Mouse (Mus musculus) megakaryocyte, adult 5-6 weeks (primary cell): ENCODE results near the gene Svs1. TPM values are rescaled to one million over a fixed set of nuclear protein-coding genes. Genes with fewer than 3 reads are reported as not detected.
A peak's percentile ranks its signal among the peaks of the same experiment; 100 is the strongest.

Source experiments
- ATAC-seq: 2 replicates; pipeline ENCODE4 v1.8.0; 2016; ENCODE audit warnings: mild to moderate bottlenecking, inconsistent platforms; ENCODE audit not compliant: poor library complexity, severe bottlenecking
- total RNA-seq, 2 experiments: library from RNA; stranded (forward) in 1 of 2; stranded (reverse) in 1 of 2; fragments of 153-499, 151-499 nt in 1 of 2; fragments of 221-1000, 200-1000 nt in 1 of 2; gene quantifications; 2 replicates each; pipeline versions ENCODE4 v1.2.3 to v1.2.4; 2015 to 2017

The Svs1 gene
- total RNA-seq, 2 experiments from 2014 or later: not detected

DNA sequence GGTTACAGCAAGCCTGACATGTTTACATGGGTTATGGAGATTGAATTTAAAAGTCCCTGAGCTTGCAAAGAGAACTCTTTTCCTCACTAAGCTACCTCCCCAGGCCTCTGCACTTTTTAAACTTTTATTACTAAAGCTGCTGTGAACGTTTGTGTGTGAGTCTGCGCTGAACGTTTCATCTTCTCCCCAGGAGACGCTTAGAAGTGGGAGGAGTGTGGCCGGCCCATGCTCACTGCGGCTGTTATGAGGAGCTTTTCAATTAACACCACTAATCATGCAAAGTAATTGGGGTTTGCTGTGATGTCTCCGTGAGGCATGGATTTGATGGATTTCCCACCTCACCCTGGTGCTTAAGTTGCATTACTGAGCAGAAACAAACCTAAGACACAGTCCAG lies 22.5 kb downstream of the Svs1 start:
- ATAC-seq: no peak

DNA sequence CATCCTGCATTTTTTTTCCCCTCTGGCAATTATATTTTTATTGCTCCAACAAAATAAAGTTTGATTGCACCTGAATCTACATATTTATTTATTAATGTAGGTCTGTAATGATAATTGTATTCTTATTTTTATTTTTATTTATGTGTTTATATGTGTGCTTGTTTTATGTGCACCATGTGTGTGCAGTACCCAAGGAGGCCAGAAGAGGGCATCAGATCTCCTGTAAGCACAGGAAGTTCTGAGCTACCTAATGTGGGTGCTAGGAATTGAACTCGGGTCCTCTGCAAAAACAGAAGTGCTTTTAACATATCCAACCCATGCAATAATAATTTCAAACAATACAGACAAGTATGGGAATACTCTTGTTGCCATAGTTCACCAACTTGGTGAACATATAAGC lies 23.0 kb downstream of the Svs1 start:
- ATAC-seq: no peak

DNA sequence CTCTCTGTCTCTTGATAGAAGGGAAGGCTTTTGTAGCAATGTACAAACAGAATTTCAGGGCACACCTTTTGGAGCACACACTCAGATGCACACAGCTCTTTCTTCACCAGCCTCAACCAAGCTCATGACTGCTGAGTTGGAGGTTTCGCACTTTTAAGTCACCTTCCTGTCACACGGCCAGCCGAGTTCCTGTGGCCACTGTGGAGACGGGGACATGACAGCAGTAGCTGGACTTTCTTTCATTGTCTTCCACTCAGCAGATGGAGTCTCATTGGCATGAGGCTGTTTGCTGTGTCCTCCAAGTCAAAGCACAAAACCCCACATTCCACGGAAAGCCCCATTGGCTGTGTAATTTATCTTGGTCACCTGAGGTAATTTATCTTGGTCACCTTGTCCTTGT lies 24.5 kb downstream of the Svs1 start:
- no peak for ATAC-seq

DNA sequence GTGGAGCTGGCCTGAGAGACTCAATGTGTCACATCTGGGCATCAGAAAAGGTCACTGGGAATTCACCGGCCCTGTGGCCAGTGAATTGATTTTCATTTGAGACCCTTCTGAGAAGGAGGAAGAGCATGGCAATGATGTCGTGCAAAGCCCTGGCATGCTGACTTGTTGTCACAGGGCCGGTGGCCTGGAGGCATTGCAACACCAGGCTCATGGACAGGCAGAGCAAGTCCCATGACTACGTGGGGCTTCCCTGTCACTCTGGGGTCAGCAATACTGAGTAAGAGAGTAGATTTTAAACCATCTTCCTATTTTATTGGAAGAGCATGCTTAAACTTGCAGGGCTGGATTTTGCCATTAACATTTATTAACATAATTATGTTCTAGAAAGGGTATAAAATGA lies 26.4 kb downstream of the Svs1 start:
- peak; percentile 37; the same call in 1 of the 2 replicates for ATAC-seq

DNA sequence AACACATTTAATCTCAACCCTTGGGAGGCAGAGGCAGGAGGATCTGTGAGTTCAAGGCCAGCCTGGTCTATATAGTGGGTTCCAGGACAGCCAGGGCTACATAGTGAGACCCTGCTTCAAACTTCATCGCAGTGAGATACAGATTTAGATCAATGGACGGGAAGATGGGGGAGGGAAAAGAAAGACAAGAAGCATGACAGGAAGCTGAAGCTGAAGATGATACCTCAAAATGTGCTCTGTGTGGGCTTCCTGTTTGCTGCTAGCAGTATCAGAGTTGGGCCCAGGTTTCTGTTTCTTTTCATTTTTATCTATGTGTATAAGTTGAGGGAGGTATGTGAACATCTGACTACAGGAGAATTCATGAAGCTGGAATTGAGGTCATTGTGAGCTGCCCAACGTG lies 26.8 kb downstream of the Svs1 start:
- ATAC-seq: no peak

DNA sequence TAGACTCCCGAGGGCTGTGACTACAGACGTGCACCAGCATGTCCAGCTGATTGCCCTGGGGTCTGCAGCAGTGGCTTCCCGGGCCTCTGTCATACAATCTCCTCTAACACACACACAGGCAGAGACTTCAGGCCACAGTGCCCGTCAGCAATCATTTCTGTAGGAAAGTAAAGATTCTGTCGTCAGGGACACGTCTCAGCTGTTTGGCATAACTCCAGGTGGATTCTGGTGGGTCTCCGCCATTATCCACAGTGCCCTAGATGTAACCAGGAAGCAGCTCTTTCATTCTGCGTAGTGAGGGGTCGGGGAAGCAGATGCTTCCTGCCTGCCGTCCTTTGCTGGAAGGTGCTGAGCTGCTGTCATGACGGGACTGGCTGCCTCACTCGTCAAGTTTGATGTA lies 30.5 kb downstream of the Svs1 start:
- ATAC-seq: peak; percentile 45; the same call in 1 of the 2 replicates

DNA sequence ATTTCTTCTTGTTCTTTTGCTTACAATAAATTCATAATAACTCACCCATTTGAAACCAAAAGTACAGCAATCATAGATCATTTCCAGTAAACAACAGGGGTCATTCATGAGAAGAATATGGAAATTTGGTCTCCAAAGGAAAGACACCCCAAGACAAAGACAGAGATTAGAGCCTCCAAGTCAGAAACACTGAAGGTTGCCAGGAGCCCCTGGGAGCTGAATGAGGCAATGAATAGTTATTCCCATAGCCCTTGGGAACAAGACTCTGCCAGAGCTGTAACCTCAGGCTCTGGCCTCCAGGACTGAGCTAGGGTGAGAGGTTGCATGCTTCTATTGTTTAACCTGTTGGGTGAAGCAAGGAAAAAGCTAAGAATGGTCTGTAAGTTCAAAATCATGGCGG lies 32.7 kb downstream of the Svs1 start:
- ATAC-seq: no peak

DNA sequence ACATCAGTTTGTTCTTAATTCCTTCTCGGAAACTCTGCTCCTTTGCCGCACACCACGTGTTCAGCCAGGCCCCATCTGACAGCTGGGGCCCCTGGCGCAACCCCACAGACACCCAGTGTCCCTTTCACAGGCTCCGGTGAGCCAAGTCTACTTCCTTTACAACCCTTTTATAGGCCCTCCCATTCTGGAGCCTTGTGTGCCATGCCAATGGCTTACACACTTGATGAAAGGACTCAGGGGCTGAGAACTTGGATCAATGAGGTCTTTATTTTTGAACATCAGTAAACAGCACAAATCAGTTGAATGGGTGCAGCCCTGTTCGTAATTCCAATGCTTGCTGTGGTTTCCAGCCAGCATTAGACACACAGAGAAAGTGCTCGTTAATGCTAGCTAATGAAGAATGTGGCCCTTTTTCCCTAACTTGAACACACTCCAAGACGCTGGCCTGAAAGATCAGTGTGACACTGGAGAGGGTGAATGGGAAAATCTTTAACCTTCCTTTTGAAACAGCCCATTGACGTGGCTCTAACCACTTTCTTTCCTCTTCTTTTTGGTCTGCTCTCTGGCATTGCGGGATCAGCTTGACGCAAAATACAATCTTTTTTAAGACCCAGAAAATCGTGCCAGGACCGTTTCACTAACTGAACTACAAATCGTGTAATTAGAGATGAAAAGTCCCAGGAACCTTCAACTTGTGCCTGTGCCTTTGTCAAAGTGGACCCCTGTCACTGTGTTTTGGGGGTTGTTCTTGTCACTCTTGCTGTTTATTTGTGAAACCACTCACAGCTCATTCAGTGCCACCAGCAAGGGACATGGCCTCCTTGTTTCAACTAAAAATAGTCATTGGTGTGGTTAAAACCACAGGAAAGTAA lies 34.7 kb downstream of the Svs1 start:
- ATAC-seq: peak; percentile 89

DNA sequence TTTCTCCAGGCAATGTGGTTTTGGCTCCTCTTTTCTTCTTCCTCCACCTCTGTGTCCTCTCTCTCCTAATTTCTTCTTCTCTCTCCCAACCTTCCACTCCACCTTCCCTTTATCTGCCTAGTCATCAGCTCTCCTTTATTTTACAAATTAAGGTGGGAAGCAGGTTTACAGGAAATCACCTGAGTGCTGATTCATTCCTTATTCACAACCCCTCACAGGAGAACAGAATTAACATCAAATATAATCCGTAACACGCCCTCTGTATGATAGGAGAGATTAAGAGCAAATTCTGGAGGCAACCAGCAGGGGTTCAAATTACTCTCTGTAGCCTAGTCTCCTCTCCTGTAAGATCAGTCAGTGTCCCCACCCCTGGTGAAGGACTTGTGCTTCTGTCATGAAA lies 35.7 kb downstream of the Svs1 start:
- ATAC-seq: no peak

DNA sequence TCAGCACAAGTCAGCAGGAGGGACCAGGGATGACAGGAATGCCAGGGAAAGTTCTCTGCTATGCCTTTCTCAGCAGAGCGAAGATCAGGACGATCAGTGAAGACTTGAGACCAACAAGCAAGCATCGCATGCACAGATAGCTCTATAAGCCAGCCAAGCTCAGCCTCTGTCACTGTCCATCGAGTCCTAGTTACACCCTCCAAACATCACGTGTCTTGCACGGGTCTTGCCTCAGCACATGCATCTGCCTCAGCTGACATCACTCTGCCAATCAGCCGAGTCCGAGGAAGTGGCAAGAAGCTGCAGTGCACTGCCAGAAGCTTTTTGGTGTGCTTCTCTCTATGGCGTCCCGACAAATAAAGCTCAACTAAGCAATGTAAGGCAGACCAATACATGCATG lies 36.7 kb downstream of the Svs1 start:
- ATAC-seq: no peak

DNA sequence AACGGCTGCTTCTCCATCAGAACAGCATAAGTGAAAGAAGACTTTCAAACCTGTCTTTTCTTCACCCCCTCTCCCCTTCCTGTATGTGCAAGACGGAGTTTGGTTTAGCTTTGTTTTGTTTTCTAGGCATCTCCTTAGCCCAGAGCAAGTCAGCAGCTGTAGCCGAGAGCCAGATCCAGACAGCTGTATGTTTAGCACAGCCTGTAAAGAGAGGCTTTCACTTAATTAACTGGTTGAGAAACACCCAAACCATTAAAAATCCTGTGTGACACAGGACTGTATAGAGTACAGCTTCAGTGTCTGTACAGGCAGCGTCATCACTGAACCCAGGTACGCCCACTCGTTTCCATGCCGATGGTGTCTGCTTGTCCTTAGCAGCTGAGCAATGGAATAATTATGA lies 38.6 kb downstream of the Svs1 start:
- ATAC-seq: no peak

DNA sequence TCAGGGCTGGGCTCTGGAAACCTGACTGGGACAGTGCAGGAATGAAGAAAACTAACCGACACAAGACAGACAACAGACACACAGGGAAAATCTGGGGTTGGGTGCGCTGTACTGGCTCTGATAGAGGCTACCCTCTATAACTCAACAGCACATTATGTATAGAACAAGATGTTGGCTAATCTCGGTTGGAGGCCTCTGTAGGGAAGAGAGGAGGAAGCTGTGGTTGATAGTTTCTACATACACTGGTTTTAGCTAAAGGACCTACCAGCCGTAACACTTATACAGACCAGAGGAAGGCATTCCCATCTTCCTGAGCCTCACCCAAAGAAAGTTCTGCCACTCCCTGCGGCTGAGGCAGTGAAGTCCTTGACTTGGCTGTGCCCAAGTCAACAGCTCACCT lies 39.8 kb downstream of the Svs1 start:
- ATAC-seq: peak; percentile 81

DNA sequence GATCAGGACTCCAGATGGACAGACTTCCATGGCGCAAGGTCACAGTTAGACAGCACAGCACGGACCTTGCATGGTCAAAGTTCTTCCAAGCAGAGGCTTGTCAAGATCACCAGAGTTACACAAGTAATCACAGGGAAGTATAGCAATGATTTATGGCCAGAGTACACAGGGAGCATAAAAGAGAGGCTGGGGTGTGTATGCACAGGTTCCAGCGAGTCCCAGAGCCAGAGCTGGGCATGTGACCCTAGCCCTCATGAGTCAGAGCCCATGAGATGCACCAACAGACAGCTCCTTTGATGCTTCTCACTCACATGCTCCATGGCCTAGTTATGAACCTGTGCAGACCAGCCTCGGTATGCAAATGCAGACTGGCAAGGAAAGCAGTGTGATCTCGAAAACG lies 41.4 kb downstream of the Svs1 start:
- ATAC-seq: no peak

DNA sequence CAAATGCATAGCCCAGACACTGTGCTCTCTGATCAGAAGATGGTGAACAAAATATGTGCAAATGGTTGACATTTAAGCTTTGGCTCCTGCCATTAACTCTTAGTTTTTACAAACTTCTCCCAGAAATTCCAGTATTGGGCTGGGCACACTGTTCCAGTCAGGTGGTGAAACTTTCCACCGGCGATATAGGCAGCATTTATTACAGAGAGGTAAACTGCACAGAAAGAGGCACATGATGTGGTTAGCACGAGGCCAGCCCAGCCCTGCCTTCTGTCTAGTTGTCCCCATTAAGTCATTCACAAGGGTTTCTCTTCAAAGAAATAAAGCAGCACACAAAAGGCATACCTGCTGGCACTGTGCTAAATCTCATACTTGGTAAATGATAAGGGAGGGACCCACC lies 42.0 kb downstream of the Svs1 start:
- no peak for ATAC-seq

DNA sequence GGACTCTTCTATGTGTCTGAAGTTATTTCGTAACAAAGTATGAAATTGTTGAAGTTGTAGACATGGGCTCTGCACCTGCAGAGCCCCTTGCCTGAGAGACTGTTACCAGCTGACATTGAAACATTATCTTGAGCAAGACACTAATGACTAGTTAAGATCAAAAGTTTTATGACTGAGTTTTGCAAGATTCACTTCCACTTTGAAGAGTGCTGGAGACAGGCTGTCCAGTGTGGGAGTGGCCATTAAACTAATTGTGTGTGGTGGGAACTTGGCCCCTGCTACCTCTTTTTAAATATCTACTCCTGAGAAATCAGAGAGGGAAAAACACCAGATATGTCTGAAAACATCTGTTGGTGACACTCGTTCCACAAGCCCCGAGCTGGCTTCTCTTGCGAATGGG lies 44.6 kb downstream of the Svs1 start:
- peak; percentile 68 for ATAC-seq

DNA sequence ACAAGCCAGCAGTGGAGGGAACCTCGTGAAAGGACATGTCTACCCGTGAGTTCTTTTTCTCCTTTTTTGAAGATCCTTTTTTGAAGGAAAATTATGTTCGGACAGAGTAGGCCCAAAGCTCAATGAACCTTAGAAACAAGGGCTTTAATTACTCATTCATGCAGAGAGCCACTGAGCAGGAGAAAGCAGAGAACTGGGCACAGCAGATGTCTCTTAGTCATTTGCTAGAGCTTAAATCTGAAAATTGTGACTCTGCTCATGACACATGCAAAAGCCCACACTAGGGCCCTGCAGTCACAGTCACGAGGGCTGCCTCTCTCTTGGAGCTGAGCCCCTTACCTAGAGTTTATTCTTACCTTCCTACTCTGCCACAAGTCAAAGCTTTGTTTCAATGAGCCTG lies 46.1 kb downstream of the Svs1 start:
- no peak for ATAC-seq

DNA sequence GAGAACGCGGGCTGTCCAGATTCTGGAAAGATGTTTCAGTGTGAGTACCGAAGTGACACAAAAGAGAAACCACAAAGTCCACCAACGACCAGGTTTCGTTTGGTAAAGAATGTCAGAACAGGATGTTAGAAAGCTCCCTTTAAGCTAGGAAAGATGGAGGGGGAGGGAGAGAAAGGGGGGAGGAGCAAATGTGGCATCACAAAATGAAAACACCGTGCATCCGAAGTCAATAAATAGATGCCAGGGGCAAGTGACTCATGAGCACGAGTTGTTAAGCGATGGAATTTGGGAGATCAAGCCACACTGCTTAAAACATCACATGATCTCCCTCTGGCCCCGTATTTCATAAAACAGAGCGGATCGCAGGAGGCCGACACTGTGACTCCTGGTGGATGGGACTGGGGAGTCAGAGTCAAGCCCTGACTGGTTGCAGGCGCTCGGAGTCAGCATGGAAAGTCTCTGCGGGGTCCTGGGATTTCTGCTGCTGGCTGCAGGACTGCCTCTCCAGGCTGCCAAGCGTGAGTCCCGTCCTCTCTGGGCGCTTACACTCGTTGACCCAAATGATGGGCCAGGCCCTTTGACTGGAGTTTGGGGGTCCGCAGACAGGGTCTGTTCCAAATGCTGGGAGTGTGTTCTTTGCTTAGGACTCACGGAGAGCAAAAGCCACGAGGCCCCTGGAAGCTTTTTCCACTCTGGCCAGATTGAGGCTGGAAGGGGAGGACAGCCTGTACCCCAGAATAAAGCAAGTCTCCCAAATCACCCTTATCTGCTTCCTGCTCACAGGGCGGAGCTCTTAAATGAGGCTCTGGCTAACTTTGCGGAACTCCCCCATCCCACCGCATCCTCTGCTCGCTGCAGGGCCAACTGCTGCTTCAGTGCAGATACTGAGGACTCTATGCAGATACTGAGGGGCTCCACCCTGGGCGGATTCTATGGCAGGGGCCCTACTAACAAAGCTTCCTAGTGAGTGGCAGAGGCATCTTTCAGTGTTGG lies 49.9 kb downstream of the Svs1 start, which contains the start of gene Gpnmb:
Gpnmb (plus strand) TSS at position 272 of the 993 bp plus-strand sequence.
- ATAC-seq: peak; percentile 66

DNA sequence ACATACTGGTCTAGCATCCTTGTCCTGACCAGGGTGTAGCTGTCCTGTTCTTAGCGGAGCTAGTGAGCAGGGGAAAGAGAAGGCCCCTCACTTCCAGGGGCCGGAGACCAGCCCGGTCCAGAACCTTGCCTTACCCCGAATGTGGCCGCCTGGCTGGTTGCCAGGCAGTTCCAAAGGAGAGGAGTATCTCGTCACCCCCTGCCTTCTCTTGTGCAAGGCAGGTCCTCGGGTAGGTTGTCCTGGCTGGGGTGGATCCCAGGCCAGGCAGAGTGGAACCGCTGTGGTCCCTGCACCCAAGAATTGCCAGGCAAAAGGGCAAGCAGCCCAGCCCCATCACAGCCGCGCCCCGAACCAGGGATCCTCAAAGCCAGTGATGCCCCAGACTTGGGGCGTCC lies 50.6 kb downstream of the Svs1 start:
- ATAC-seq: no peak

DNA sequence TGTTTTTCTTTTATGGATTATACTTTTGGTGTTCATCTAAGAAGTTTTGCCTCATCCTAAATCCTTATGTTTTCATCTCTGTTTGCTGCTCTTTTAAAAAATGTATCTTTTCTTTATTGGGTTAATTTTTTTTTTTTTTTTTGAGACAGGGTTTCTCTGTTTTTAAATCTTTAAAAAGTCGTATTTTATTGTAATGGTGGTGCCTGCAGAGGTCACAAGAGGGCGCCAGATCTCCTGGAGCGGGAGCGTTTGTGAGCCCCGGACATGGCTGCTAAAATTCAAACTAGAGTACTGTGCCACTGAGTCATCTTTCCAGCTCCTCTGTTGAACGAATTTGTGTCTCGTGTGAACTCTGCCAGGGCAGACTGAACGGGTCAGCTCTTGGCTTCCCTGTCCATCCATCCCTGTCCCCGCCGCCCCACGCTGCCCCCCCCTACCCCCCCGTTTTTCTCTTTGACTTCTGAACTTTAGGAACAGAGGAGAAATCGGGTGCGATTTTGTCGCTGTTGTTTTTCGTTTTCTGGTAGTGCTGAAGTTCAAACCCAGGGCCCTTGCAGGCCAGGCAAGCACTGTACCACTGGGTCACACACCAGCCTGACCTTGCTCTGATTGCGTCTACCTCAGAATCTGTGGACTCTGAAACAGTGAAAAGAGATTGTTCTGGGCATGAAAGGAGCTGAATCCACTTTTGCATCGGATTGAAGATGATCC lies 53.0 kb downstream of the Svs1 start:
- peak; percentile 67 for ATAC-seq
